Mouse (Mus musculus): ENCODE measurements around the gene Iqcg.
"Not testable (repeated sequence)": the region's sequence is repeated elsewhere in the genome, so short reads cannot be mapped to it uniquely, and the experiment has no call there.

Gene Iqcg

DNA sequence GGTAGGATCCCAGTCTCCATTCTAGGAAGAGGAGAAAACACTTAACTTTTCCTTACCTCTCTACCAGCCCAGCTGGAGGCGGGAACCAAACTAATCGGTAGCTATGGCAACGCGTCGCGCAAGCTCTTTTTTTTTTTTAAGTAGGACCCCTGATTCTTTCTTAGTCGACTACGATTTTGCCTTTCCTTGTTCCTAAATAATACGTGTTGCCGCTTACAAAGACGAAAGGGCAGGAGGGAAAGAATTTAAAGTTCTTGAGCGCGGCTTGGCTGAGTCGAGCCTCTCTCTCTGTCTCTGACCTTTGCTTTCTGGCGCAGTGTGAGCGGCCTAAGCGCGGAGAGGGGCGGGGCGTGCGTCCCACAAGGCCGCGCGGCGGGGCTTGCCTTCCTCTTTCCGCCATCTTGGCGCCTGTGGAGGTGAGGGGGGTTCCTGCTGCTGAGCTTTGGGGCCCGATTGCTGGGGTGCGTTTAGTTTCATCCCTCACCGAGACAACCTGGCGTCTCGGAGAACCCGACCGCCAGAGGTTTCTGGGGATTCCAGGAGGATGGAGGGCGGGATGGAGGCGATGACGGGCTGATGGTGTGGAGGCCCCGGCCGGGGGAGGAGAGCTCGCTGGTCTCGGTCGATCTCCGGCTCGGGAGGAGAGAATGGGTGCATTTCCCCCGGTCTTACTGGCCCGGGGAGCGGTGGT is at the start of gene Iqcg, which contains the start of gene Rpl35a:
TSS of gene Iqcg (minus strand) at position 124 of the 691 bp plus-strand sequence.
TSS of gene Rpl35a (plus strand) at position 359 of the 691 bp plus-strand sequence.
- peak; percentile 89 for DNase-seq

DNA sequence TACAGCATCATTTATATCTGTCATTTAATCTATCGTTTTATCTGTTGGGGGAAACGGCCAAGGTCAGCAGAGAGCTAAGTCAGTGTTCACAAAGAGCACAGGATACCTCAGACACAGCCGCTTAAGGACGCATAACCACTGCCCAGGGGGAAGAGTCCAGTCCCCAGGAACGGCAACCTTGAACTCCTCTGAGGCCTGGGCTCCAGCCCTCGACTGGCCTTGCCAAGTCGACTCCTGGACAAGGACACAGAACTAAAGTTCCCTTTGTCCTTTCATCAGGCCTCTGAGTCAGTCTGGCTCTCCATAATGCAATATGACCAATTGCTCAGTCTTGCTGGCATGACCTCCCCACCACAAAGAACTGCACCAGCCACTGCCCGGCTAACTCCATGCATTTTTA is 29.6 kb upstream of the Iqcg start:
- no peak for DNase-seq

DNA sequence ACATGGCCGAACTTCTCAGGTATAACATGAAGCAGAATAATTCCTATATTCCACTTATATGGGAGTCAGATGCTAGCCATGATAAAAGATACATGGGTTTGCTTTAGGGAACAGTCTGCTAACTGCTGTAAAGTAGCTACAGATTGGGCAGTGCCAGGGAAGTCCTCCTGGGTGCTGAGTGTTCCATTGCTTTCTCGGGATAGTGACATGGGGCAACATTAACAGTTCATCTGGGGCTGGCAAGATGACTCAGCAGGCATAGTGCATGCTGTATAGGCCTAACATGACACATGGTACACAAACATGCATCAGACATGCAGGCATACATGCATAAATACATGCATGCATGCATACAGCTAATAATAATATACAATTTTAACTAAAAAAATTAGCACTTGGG is 28.0 kb upstream of the Iqcg start:
- DNase-seq: no peak

DNA sequence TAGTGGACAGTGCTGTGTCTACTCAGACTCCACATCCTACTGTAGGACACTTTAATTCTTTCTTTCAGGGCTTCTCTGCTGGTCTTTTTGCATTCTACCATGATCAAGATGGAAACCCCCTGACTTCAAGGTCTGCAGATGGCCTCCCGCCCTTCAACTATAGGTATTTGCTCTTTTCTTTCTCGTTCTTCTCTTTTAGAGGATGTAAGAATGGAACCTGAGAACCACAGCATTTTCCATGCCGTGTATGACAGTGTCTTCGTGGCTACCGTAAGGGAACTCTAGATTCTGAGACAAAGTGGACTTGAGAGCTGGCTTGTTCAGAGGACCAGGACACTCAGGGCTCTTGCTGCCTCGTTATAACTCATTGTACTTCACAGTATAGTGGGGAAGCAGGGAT is 26.9 kb upstream of the Iqcg start:
- no peak for DNase-seq

DNA sequence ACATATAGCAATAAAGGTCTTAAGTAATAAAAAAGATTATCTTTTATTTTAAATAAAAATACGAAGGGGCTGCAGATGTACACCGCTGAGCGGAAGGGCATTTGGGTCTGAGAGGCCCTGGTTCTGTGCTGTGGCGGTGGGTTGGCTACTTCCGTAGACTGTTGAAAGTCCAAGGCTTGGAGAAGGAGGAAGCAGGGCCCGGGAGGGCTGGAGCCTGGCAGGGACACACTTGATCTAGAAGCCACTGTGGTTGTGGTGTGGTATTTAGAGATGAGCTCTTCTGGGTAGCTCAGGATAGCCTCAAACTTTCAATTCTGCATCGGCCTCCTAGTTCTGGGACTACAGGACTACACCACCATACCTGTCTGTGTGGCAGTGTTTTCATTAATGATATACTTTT is 24.0 kb upstream of the Iqcg start:
- DNase-seq: no peak

DNA sequence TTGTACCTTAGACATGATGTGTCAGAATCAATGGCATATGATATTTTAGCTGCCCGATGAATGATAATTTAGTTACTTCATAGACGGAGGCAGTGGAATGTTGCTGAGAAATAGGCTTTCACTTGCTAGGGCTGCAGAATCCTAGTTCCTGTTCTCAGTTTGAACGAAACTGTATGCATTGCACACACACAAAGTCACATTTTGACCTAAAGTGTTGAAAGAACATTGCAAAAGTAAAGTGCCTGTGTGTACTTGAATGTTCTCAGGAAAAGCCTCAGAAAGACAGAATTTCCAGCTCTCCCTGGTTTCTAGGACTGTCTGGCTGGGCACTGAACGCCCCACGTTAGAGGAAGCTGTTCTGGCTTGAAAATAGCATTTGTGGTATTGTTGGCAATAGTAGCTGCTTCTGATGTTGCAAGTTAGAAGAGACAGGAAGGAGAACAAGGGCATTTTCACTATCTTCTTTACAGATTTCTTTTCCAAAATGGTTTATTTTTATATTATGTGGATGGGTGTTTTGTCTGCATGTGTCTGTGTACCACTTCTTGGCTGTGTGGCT is 21.1 kb upstream of the Iqcg start:
- DNase-seq: no peak

DNA sequence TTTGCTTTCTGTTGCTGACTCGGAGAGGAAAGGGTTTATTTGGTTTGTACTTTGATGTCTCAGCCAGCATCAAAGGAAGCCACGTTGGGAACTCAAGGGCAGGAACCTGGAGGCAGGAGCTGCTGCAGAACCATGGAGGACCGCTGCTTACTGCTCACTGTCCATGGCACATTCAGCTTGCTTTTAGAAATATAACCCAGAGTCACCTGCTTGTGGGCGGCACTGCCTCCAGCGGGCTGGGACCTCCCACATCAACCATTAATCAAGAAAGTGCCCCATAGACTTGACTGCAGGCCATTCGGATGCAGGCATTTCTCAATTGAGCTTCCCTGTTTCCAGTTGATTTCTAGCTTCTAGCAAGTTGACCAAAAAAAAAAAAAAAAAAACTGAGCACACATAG is 20.1 kb upstream of the Iqcg start:
- no peak for DNase-seq

DNA sequence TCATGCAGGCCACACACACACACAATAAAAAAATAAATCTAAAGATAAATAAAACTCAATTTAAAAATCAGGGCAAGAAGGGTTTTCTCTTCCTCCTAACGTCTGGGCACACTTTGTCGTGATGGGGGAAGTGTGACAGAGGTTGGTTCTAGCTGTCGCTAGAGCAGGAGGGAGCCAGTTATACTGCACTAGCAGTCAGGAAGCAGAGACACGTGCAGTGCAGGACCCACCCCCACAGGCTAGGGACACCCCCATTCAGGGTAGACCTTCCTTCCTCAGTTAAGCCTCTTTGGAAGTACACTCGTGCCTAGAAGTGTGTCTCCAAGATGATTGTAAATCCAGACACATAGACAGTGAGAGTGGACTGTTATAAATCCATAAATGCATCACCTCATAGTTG is 18.9 kb upstream of the Iqcg start:
- no peak for DNase-seq

DNA sequence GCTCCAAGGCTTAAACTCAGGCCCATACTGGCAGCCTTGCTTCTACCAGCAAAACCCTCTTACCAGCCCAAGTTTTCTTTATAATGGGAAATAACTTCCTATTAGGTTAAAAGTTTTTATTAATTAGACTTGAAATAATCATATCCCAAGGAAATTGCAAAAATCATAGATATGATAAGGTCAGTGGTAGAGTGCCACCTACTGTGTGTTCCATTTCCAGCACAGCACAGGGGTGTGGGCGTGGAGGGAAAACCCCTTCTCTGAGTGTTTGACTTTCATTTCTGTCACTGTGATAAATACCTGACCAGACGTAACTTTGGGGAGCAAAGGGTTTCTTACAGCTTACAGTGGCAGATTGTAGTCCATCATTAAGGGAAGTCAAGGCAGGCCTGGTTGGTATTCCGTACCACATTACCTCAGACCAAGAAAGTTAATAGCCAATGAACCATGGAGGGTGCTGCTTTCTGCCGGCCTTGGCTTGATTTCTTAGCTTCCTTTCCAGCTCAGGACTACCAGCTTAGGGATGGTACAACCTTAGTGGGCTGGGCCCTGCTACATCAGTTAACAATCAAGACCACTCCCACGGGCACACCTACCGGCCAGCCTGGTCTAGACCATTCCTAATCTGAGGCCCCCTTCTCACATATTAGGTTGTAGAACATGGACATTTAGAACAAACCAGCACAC is 17.0 kb upstream of the Iqcg start:
- peak; percentile 11 for DNase-seq

DNA sequence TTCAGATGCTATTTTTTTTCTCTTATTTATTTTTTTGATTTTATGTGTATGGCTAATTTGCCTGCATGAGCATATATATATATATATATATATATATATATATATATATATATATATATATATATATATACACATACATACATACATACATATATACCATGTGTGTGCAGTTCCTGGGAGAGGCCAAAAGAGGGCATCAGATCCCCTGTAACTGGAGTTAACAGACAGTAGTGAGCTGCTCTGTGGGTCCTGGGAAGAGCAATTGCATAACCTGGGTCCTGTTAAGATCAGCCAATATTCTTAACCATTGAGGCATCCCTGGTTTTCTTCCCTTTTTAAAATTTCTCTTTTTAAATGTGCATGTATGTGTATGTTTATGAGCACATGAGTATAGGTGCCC is 14.9 kb upstream of the Iqcg start:
- no peak for DNase-seq

DNA sequence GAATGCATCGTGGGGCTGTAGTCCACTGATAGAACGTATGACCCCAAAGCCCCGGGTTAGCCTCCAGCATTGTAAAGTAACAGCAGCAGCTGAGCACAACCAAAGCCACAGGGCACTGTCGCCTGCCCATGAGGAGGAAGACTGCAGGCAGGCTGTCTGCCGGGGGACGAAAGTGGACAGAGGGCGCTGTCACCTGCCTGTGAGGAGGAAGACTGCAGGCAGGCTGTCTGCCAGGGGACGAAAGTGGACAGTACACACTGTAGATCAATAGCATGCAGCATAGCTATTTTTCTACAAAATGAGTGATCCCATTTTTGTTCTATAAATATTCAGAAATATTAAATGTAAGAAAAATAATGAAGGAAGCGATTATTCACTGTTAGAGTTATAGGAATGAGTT is 8.6 kb upstream of the Iqcg start:
- no peak for DNase-seq

DNA sequence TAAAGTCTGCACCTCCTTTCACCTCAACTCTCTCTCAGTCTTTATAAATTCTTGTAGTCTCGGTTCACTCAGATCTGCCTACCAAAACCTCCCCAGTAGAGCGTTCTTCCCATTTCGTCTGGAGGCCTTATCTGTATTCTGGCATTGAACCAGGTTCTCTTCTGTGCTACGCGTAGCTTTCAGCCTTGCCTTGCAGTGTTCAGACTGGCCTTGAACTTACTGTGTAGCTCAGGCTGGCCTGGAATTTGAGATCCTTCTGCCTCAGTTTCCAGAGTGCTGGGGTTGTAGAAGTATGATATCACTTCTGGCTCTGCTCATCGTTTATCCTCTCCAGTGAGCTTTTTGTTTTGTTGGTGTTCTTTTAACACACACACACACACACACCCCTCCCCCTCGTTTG is 7.2 kb upstream of the Iqcg start:
- no peak for DNase-seq

DNA sequence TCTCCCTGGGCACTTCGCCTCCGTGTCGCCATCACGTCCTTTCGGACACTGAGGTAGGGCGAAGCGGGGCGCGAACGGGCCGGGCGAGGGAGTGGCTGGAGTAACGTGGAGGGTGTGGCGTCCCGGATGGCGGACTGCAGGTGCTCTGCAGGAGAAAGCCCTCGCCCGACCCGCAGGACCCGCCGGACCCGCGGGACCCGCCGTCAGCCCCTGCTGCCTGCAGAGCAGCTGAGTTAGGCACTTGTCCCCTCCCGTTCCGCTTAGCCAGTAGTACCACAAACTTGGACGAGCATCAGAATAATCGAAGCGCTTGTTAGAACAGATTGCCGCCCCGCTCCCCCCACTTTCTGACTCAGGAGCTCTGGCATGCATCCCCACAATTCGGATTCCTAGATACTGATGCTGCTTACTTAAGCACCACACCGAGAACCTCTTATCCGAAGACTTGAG is 6.7 kb upstream of the Iqcg start:
- DNase-seq: peak; percentile 74

DNA sequence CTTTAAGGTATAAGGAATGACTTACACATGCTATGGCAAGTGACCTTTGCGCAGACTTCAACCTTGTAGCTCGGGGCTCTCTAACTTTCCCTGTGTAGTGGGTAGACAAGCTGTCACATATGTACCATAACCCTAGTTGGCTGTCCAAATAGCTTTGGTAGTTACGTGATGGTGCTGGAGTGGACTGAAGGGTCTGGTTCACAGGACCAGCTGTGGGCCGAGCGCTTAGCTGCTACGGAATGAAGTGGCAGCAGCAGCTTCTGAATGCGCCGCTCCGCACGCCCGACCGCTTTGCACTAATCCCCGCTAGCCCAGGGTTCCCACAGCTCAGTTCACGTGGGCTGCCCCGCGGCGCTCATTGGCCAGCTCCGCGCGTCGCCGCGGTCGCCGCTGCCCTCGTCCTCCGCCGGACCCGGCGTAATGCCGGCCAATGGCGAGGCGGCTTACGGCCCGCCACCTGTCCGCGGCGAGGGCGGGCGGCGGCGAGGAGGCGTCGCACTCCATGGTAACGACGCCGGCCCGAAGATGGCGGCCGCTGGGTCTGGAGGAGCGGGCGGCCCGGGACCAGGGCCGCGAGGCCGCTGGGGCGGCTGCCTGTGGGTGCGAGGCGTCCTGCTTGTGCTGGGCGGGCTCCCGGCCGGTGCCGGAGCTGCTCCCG is 6.1 kb upstream of the Iqcg start, which contains the start of gene Lmln:
TSS of gene Lmln (plus strand) at position 498 of the 658 bp plus-strand sequence.
- peak; percentile 92 for DNase-seq

DNA sequence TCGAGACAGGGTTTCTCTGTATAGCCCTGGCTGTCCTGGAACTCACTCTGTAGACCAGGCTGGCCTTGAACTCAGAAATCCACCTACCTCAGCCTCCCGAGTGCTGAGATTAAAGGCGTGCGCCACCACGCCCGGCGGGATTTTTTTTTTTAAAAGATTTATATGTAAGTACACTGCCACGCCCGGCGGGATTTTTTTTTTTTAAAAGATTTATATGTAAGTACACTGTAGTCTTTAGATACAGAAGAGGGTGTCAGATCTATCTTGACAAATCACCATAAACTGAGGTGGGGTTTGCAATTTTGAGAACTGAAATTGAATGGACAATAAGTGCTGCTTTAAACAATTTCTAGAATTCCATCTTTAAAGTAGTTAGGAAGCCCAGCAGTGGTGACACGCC is 5.4 kb upstream of the Iqcg start:
- no peak for DNase-seq

DNA sequence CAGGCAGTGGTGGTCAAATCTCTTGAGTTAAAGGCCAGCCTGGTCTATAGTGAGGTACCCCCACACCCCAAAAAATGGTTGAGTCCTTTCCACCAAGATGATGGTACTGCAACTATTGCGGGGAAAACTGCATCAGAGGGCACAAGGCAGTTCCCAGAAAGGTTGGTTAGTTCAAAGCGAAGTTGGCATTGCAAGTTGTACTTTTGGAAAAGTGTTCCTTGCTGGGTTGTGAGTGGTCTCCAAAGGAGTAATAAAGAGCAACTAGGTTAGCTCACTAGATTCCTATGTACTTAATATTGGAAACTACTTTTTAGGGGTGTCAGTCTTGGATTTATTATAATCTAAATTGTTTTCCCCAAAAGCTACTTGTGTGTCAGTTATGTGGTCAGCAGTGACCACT is 4.9 kb upstream of the Iqcg start:
- no peak for DNase-seq

DNA sequence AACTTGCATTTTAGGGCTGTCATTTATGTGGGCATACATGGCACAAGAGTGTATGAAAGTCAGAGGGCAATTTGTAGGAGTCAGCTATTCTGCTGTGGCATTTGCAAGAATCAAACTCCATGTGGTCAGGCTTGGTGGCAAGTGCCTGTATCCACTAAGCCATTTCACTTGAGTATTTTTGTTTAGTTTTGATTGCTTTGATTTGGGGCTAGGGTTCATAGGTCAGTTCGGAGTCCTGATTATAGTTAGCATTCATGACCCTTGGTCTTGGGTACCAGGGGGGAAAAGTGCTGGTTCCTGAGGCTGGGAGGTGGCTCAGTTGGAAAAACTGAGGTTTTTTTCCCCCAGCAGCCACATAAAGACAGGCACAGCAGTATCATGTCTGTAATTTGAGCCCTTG is 3.5 kb upstream of the Iqcg start:
- no peak for DNase-seq

DNA sequence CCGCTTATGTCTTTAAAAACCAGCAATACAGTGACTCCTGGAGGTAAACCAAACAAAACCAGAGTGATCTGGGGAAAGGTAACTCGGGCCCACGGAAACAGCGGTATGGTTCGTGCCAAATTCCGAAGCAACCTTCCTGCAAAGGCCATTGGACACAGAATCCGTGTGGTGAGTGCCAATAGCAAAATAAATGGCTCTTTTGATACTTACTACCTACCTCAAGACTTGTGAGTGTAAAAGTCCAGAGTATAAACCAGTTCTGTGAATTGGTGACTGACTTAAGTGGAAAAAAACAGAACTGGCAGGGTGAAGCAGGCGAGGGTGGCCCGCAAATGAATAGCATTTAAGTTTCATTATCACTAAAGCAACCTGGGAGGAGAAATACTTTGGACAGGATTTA is 2.6 kb upstream of the Iqcg start:
- peak; percentile 32 for DNase-seq

DNA sequence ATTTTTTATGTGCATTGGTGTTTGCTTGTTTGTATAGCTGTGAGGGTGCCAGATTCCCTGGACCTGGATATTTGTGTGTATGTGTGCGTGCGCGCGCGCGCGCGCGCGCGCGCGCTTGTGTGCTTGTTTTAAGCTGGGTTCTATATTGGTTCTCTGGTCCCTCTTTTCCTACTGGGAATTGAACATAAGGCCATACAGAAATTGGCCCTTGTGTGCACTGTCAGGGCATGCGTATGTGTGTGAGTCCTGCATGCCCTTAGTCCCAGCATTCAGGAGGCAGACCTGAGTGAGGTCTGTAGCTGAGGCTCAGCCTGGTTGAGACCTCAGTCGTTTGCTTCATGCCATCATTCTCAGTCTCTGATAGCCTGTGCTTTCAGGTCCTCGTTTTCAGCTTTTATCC is 2.0 kb upstream of the Iqcg start:
- no peak for DNase-seq

DNA sequence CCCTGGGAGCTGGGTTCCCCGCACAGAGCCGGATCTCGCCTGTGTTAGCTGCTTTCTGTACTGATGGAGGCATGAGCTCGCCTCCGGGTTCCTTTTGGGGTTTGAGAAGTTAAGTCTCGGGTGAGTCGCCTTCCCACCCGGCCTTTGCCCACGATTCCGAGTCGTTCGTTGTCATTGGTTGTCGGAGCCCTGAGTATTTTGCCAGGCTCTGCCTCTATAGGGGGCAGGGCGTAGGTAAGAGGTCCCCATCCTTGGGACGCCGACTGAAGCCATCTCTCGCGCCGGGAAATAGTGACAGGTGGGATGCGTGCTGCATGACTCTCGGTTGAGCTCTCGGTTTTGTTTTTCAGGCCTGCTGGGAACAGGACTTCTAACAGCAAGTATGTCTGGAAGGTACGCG is 768 bp upstream of the Iqcg start:
- DNase-seq: no peak

DNA sequence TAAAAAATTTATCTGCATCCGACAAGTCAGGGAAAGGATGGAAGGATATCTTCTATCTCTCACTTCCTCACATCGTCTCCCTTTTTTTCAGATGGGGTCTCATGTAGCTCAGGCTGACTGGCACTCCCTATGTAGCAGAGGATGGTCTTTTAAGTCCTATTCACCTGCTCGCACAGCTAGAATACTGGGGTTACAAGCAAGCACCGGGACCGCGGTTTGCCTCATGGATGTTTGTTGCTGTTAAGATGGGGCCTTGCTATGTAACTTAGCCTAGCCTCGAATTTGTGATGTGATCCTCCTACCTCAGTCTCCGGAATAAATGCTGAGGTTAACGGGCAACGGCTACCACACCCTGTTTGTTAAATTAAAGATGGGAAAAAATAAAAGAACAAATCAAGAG is 363 bp downstream of the Iqcg start:
- peak; percentile 31 for DNase-seq

DNA sequence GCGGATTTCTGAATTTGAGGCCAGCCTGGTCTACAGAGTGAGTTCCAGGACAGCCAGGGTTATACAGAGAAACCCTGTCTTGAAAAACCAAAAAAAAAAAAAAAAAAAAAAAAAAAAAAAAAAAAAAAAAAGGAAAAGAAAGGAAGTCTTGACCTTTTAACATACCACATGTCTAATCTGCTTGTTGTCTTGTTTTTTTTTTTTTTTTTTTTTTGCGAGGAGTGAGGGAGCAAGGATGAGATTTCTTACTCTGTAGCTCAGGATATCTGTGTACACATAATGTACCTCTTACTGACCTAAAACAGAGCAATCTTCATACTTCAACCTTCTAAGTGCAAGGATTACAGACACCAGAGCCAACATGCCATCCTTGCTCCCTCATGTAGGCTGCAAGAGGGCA is 1.1 kb downstream of the Iqcg start:
- not testable (repeated sequence) for DNase-seq

DNA sequence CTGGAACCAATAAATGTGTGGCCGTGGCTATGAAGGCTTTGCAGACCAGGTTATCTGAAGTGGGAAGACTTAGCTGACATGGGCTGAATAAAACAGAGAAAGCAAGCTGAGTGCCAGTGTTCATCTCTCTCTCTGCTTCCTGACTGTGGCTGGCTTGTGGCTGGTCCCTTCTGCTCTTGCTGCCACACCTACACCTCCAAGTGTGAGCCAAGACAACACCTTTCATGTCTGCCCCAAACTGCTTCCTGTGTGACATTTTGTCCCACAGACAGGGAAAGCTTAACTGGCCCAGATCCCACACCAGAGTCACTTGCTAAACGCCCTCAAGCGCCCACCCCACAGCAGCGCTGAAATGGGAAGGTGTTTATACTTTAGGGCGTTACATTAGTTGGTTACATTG is 2.9 kb downstream of the Iqcg start:
- DNase-seq: no peak

DNA sequence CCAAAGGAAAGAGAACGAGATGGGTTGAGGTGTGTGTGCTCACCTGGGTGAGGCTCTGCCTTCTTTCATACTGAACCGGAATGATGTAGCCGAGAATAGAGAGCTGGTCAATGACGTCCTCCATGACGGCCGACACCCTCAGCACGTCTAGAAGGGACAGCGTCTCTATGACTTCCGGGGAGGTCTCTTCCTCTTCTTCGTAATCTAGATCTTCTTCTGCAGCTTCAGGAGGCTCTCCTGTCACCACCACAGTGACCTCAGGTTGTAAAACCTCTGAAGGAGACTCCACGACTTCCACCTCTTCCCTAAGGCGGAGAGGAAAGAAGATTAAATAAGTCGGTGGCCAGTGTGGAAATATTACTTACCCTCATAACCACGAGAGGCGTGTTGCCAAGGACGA is 6.2 kb downstream of the Iqcg start:
- no peak for DNase-seq
